Mouse (Mus musculus) T-helper 1 cell (primary cell): ENCODE results near the gene Golgb1.
"Not testable (repeated sequence)": the region's sequence is repeated elsewhere in the genome, so short reads cannot be mapped to it uniquely, and the experiment has no call there.

Source experiments
- in situ Hi-C: fragments of 300-600 bp; cut with MboI, MseI; formaldehyde crosslinking; loops from one replicate; pipeline ENCODE4 v1.15.1; 2025; ENCODE audit warnings: high pct_unique_total_duplicates

Gene Golgb1

DNA sequence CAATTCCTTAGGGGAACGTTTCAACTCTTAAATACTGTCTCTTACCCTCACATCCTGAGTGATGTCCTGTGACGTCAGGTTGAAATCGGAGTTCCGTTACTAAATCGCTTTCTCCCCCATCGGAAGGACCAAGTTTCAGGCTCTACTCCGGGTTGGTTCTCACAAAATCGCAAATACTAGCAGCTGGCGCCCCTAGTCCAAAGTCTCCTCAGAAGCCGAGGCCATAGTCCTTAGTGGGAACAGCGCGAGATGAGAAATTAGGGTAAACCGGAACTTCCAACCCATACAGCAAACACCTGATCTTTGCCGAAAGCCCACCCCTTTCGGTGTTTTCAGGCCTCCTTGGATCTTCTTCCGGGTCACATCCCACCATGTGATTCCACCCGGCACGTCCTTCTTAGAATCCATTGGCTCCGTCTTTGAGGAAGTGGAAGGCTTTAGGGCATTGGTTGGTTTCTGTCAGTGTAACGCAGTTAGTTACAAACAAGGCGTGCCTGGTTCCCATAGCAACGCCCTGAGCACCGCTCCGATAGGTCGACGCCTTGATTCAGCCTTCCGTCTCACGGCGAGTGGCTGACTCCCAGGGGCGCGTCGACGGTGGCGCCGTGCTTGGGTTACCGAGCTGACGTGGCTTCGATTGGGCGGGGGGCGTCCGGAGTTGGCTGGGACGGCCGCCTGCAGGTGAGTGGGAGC, at the start of gene Golgb1, which contains the start of gene Eaf2:
Golgb1 (plus strand) TSS at position 558 of the 693 bp plus-strand sequence.
Eaf2 (minus strand) TSS at position 421 of the 693 bp plus-strand sequence.
- in situ Hi-C loops, result no loop called here

DNA sequence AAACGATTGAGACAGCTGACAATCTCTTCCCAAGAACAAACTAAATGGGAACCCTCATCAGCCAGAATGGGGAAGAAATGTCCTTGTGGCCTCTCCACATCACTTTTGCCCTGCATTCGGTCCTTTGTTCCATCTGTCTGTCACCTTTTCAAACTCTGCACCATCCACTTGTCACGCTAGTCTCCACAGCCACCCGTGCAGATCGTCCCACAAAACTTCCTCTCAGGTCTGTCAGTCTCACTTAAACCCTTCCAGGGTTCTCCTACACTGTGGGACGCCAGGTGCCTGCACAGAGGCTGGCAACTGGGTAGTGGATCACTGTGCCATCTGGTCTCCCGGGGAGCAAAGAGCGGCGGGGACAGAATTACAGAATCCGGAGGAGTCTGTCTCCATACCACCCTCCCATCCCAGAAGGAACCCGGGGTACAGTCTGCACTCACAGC, 47.3 kb upstream of the Golgb1 start:
- in situ Hi-C loops, result no loop called here

DNA sequence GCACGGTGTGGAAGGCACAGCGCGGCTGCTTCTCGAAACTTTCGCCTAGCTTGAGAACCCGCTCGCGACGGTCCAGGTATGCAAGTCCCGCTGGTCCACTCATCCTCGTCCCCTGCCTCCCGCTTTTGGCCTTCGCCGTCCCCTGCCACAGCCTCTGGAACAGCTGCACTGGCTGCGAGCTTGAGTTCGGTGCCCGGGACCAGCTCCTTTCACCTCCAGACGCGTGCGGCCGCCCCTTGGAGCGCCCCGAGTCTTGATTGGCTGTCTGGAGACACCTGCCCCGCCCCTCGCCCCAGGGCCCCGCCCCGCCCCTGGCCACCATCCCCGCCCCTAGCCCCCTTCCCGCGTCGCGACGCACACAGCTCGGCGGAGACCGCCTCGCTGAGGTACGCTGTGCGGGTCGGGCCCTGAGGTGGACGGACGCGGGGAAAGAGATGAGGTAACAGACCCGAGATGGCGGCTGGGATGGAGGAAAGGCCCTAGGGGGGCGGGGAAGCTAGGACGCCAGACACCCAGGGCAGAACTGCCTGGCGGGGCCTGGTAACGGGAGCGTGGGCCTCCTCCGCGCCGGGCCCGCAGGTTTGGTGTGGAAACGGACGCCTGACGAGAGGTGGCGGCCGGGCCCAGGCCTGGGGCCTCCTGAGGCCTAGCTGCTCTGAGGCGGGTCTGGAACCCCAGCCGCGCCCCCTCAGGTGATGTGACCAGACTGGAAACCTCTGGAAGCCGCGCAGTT, 46.7 kb upstream of the Golgb1 start, which contains the start of gene Iqcb1:
Iqcb1 (plus strand) TSS at position 332 of the 733 bp plus-strand sequence.
- in situ Hi-C loops, result no loop called here

DNA sequence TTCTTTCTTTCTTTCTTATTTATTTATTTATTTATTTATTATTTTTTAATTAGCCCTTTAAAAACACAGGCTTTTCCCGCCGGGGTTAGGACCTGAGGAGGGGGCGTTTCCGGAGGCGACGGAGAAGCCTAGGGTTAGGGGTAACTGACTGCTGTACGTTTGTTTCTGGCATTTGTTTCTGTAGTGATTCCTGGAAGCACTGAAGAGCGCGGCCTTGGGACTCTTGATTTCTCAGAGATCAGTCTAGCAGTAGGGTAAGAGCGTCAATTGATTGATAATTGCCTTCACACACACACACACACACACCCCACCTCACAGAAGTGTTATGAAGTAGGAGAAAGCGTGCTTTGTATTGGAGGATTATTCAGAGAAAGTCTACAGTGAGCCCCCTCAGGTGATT, 46.1 kb upstream of the Golgb1 start:
- in situ Hi-C loops, result no loop called here

DNA sequence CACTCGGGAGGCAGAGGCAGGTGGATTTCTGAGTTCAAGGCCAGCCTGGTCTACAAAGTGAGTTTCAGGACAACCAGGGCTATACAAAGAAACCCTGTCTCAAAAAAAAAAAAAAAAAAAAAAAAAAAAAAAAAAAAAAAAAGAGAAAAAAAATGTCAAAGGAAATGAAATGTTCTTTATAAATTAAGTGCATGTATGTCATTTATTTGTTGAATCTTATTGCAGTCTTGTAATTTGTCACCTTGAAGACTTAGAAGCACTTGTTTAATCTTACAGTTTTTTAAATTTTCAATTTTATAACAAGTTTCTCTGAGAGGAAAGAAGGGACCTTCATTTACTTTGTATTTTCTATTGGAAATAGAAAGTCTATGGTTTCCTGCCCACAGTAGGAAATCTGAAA, 28.0 kb upstream of the Golgb1 start:
- in situ Hi-C loops, result not testable (repeated sequence)

DNA sequence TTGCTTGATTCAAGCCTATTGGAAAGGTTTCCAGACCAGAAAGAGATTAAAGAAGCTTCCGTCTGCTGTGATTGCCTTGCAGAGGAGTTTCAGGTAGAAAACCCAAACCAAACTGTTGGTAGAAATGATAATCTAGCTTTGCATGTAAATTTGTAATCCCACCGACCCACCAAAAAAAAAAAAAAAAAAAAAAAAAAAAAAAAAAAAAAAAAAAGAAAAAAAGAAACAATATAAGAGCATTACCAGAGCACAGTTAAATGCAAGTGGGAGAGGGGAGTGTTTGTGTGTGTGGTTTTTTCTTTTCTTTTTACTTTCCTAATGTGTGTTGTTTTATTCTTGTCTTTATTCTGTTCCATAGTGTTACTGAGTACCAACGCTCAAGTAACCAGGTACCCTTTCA, 23.7 kb upstream of the Golgb1 start:
- in situ Hi-C loops, result no loop called here

DNA sequence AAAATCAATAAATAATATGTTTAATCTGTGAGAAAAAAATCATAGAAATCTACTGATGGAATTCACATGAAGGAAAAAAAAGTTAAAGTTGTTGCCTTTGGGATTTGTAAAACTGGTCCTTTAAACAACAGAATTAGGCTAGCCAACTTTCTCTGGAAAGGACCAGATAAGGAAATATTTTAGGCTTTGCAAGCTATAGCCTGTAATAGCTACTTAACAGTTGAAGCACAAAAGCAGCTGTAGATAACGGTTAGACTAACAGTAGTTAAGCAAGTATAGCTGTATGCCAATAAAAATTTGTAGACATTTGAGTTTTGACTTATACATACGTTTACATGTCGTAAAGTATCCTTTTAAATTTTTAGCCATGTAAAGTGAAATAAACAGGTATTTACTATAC, 11.4 kb upstream of the Golgb1 start:
- in situ Hi-C loops, result no loop called here

DNA sequence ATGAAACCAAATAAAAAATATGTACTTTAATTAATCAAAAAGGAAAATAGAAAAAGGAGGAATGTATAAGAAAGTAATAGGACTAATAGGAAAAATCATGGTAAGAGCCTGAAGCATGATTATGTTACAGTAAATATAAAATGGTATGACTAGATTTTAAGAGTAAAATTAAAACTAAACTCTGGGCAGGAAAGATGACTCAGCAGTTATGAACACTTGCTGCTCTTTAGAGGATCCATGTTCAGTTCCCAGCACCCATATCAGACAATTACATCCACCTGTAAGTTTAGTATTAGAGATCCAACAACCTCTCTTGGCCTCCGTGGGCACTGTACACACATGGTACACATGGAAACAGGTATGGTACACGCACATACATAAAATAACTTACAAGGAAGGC, 5.5 kb upstream of the Golgb1 start:
- in situ Hi-C loops, result no loop called here

DNA sequence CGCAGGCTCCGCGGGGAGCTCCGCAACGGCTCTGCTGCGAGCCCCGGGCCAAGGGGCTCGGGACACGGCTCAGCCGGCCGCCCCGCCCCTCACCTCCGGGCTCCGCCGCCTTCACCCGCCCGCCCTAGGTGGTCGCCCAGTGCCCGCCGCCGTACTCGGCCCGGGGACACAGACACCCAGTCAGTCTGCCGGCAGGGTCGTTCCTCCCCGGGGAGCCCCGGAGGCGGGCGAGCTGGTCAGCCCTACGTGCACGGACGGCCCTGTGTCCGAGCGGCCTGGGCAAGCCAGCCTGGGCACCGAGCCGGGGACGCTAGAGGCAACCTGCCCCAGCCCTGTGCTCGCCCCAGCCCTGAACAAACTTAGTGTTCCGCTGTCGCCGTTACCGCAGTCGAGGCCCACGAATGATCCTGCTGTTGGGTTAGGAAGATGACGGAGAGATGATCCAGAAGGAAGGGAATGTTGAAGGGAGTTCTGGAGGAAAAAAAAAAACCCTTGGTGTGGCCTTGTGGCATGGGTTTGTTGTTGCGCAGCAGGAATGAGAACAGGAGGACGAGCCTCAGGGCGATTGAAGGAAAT, 424 bp downstream of the Golgb1 start:
- in situ Hi-C loops, result no loop called here

DNA sequence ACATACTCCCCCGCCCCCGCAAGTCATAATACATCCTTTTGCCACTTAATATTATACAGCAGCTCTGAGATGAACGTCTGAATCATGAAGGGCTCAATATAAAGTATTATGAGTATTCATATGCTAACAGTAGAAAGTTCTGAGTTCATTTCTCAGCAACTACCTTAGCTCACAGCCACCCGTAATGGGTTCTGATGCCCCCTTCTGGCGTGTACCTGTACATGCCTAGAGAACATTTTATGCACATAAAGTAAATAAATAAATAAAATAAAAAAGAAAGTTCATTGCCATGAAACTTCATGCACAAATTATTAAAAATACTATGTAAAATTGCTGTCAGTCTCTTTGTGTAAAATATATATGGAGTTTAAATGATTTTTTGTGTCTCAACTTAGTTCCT, 2.4 kb downstream of the Golgb1 start:
- in situ Hi-C loops, result no loop called here

DNA sequence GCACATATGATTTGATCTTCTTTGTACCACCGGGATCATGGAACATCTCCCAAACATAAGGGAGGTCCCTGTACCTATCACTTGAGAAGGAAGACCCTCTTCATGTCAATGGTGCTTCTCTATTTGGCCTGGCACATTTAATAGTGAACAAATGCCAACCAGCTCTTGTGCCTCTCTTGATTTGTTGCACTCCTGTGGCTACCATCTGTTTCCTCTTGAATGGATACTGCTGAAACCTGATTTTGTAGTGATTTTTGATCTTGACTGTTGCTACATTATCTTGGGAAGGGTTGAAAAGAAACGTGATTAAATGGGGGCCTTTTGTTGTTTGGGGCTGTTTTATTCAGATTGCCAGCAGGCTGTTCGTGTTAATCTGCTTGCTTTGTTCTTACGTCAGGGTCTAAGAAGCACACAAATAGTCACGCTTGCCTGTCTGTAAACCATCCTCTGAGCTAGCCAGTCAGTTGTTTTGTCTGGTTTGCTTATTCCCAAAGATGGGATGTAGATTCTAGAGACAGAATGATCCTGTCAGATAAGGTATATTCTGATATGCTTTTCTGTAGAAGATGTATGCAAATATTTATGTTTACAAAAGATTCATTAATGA, 7.9 kb downstream of the Golgb1 start:
- in situ Hi-C loops, result no loop called here

DNA sequence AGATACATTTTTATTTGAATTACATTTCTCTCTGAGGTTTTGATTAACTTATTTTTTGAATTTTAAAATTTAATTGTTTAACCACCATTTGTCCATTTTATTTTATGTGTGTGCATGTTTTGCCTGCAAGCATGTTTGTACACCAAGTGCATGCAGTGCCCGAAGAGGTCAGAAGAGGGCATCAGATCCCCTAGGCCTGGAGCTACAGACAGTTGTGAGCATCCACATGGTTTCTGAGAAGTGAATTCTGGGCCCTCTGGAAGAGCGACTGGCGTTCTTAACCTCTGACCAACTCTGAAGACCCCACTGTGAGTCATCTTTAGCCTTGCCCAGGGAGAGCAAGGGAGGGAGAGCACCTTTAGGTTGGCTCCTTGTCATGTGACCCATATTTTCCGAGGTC, 9.9 kb downstream of the Golgb1 start:
- in situ Hi-C loops, result loop anchor here (5.0 kb wide), 2 partner anchors 47 to 122 kb away; partner anchors contain the start of gene Hcls1

DNA sequence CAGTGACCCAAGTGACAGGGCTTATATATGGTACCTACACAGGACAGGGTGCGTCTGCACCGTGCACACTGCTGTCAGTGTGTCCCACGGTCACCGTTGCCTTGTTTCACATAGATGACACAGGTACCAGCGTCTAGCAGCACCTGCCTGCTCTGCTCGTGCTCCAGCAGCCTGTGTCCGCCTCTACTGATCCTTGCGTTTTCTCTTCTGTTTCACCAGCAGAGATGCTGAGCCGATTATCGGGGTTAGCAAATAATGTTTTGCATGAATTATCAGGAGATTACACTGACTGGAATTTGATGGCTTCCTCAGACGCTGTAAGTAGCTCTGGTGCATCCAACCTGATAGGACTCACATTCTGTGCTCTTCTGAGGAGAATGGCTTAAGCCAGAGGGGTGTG, 11.0 kb downstream of the Golgb1 start:
- in situ Hi-C loops, result loop anchor here (5.0 kb wide), 2 partner anchors 46 to 121 kb away; partner anchors contain the start of gene Hcls1

DNA sequence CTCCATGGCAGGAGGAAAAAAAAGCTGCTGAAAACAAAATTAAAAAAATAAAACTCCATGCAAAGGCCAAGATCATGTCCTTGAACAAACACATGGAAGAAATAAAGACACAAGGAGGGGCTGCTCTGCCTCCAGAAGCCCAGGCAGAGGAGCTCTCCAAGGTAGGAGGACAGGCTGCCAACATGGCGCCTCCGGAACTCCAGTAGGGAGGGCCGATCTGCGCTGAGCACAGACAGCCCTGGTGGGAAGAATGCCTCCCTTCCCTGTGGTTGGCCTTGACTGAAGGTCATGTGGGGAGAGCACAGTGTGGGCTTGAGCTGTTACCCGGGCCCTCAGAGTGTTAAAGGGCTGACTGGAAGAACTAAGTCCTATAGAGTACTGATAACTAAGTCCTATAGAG, 12.6 kb downstream of the Golgb1 start:
- in situ Hi-C loops, result loop anchor here (5.0 kb wide), 2 partner anchors 45 to 120 kb away; partner anchors contain the start of gene Hcls1

DNA sequence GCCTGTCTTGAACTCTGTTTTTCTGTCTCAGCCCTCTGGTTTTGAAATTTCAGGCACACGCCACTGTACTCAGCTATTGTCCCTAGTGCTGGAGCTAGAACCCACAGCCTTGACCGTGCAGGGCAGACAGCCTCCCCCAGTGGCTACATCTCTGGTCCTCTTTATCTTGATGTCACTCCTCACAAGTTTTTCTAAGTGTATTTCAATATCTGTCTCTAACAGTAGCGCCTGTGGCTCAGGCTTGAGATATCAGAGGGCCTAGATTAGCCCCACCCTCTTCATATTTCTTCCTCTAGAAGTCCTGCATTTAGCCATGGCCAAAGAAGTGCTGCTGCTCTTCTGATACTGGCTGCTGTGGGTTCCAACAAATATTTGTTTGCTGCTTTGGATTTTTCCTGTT, 15.6 kb downstream of the Golgb1 start:
- in situ Hi-C loops, result no loop called here

DNA sequence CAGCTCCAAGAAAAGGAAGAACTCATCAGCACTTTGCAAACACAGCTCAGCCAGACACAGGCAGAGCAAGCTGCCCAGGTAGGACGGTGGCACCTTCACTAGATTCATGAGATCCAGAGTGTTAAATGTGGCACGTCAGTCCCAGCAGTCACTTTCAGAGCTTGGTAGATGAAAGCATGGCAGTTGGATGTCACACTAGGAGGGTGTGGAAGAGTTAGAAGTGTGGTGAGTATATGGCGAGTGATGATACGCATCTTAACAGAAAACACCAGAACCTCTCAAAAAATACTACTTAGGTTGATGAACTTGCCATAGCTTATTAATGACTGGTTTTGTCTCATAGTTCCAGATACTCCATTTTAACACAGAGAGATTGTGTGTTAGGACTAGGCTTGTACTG, 16.5 kb downstream of the Golgb1 start:
- in situ Hi-C loops, result no loop called here

DNA sequence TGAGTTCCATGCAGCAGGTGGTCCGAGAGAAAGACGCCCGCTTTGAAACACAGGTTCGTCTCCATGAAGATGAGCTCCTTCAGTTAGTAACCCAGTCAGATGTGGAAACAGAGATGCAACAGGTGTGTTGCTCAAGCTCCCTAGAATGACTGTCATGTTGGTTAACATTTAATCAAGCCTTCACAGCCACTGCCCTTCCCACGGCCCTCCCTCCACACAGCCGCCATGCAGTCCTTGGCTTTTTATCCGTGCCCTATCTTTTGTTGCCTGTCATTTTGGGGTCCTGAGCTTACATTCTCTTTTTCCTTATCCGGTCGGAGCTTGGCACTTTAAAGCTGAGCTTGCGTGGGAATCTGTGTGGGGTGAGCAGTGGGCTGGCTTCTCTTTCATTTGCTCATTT, 18.4 kb downstream of the Golgb1 start:
- in situ Hi-C loops, result no loop called here

DNA sequence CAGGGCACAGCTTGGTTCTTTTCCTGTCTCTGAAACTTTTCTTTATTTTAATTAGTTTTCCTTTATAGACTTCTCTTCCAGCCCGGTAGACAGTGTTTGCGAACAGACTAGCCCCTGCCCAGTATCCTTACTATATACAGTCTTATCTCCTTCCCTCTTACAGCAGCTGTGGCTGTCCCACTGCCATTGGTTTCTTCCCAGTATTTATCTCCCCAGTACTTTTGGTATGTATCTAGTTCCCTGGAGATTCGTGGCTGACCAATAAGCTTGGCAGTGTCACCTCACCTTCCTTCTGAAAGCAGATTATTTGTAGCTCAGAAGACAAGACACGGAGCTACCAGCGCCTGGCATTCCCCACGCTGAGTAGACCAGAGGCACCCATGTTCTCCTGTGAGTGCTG, 21.8 kb downstream of the Golgb1 start:
- in situ Hi-C loops, result no loop called here

DNA sequence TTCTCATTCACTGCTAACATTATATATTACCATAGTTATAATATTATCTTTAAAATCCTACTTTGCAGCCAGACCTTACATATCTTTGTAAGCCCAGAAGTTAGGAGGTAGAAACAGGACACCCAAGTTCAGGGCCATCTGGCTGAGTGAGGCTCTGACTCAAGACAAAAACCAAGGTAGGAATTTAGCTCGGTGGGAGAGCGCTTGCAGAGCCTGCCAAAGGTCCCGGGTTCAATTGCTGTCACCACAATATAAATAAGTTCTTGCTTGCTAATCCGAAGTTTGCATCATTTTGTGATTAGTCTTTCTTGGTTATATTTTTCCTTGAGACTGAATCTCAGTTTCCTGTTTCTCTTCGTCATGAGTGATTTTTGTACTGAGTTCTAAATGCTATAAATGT, 28.2 kb downstream of the Golgb1 start:
- in situ Hi-C loops, result no loop called here

DNA sequence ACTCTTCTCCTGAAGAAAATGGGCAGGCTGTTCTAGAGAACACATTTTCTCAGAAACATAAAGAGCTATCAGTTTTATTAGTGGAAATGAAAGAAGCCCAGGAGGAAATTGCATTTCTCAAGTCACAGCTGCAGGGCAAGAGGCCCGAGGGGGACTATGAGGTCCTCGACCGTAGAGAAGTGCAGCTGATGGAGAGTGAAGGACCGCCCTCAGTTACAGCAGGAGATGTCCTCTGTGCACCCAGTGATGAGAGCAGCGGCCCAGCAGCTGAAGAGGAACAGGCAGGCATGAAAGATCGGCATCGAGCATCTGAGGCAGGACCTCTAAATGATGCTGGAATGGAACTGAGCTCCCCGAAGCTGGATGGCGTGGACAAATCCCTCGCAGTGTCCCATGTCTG, 37.0 kb downstream of the Golgb1 start:
- in situ Hi-C loops, result no loop called here

DNA sequence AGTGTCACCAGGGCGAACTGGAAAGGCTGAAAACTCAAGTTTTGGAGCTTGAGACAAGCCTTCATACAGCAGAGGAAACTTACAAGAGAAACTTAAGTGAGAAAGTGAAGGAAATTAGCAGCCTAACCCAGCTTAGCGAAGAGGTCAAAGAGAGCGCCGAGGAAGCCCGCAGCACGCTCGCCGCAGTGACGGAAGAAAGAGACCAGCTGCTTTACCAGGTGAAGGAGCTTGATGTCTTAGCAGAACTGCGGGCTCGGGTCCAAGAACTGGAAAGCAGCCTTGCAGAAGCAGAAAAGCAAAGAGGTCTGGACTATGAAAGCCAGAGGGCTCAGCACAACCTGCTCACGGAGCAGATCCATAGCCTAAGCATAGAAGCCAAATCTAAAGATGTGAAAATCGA, 37.4 kb downstream of the Golgb1 start:
- in situ Hi-C loops, result no loop called here

DNA sequence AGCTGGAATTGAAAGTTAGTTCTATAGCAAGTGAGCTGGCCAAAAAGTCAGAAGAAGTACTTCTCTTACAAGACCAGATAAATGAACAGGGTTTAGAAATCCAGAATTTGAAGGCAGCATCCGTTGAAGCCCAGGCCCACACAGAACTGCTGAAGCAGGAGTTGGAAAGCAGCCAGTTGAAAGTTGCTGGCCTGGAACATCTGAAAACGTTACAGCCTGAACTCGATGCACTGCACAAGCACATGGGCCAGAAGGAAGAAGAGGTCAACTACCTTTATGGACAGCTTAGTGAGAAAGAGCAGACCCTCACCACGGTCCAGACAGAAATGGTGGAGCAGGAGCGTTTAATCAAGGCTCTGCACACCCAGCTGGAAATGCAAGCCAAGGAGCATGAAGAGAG, 39.3 kb downstream of the Golgb1 start:
- in situ Hi-C loops, result no loop called here
